Mouse (Mus musculus) frontal cortex, postnatal 25 days (tissue): ENCODE results near the gene Galm.

Experiments
- DNase-seq, 2 experiments: peaks; one replicate each; pipeline ENCODE4 v3.0.0; 2022; ENCODE audit warnings: low spot score in 2 of 2

The Galm gene

DNA sequence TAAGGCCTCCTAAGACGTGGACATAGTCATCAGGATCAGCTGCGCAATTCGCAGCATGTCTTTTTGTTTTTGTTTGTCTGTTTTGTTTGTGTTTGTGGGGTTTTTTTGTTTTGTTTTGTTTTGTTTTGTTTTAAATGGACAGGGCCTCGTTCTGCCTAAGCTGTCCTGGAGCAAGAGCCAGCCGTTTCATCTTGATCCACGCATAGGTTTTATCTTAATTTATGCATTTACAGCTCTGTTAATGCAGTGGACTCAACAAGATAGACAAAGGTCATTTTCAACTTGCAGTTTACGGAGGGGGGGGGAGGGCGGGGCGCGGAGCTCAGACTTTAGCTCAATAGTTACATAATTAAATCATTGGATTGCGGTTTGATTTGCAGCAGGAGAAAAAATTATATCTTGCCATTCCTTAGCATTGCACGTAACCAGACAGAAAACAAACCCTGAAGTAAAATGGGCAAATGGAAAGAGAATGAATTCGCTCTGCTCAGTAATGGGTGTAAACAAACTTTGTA is 1.3 kb downstream of the Galm start:
- no peak for DNase-seq

DNA sequence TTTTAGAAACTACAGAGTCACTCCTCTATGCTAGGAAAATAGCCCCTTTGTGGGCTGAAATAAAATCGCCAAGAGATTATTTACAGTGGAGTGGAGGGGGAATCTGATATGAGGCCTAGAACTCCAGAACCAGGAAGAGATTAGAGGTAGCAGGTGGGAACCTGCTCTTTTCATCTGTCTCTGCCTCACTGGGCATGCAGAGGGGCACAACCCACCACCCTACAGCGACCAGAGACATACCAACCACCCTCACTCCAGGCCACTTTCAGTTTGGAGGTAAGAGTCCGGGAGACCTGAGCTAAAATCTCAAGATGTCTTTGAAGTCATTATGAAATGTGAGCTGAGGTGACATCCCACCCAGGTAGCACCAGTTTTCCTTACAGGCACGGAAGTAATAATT is 2.1 kb downstream of the Galm start:
- DNase-seq, result no peak

DNA sequence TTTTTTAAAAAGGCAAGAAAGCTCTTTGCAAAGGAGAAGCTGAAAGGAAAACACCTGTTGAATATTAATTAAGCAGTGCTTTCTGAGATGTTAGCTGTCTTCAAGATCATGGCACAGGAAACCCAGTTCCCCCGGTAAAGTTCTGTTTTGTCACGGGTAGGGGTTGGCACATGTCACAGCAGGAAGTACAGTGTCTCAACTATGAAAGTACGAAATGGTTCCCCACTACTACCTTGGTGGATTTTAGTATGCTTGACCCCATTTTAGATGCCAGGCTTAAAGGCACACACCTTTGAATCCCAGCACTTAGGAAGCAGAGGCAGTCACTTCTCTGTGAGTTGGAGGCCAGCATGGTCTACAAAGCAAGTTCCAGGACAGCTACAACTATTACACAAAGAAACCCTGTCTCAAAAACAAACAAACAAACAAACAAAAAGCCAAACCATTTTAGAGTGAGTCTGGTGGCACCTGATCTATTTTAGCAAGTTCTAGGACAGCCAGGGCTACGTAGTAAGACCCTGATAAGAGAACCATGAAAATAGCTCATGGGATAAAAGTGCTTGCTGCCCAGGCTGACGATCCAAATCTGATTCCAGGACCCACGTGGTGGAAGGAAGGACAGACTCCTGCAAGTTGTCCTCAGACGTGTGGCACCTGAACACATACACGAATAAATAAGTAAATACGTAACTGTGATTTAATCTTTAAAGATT is 3.6 kb downstream of the Galm start:
- no peak for DNase-seq

DNA sequence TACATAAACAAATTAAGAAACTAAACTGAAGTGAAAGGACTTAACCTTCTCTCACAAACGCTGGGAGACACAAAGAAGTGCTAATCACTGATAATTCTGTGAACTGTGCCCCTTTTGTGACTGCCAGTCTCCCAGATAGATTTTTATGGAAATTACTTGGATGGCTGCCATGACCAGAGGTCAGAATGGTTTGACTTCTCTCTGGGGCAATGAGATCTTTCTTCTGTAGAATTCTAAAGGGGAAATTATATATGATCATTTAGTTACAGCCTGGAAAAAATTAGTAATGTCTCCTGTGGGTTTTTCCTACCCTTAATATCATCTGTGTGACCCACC is 4.1 kb downstream of the Galm start:
- no peak for DNase-seq

DNA sequence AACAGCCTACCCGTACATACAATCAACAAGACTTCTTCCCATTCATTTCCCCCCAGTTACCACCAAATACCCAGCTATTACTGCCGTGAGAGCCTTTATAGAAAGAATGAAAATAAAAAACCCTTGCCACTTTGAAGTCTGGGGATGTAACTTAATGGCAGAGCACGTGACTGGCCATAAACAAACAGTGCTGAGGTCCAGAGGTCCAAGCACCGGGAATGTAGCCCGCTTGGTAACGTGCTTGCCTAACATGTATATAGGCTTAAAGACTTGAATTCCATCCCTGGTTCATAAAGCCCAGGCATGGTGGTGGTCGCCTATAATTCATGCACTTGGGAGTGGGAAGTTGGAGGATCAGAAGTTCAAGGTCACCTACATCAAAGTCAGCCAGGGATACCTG is 4.6 kb downstream of the Galm start:
- no peak for DNase-seq

DNA sequence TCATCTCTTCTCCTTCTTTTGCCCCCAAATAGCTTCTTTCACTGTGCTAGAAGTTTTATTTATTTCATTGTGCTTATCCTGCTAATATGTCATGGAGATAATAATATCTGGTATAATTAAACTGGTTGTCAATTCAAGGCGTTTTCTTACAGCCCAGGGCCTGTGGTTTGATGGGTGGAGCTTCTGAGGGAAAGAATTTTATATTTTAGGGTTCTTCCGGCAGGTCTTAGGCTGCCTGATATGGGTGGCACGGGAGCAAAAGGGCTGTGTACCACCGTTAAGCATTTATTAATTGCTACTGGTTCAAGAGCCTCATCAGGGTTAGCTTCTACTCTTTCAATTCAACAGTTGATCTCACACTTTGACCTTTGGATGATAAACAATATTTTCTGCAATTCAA is 5.2 kb downstream of the Galm start:
- no peak for DNase-seq

DNA sequence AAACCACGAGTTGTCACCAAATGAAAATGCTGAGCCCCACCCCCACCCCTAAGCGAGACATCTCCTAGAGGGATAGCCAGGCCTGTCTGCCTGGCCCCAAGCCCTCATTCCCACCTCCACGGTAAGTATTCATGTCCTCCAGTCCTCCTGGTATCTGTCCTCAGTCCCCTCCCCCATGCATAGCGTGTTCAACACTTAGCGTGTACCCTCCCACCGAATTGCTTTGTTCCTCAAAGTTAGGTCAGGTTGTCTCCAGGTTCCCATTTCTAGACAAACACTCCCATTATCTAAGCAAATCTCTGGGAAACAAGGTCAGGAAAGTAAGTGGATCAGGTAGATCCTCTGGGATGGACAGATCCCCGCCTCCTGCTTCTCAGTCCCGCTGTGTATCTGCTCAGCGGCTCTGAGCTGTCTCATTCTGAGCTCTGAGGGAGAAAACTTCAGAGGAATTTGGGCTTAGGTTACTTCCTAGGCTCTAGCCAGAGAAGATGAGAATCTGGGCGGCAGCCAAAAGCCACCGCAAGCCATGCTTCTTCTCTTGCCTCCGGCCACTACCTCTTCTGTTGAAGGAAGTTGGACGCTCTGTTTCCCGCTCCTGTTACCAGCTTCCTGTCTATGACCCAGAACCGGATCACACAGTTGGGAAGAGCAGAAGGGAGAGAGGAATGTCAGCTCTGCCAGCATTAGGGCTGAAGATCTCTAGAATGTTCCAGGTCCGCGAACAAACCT is 11.3 kb downstream of the Galm start:
- DNase-seq, result no peak

DNA sequence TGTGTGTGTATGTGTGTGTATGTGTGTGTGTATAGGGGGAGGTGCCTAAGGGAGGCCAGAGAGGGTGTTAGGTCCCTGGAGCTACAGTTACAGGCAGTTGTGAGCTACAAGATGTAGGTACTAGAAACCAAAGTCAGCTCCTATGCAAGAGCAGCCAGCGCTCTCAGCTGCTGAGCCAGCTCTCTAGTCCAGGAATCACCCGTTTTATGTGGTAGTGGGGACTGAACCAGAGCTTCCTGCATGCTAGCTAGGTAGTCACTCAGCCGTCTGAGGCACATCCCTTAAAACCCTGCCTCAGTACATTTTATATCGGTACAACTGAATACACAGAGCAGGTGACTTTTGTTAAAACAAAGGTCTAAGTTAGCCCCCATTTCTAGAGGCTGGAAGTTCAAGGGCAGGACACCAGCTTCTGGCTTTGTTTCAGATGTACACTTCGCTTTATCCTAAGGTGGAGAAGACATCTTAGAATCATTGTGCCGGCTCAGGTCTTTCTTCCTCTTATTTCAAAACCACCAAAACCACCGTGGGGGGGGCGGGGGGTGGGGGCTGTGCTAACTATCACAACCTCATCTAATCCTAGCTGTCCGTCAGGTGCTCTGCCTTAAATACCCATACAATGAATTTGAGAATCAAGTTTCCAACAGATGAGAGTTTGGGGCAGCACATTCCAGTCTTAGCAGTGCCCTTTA is 12.6 kb downstream of the Galm start:
- DNase-seq, result no peak

DNA sequence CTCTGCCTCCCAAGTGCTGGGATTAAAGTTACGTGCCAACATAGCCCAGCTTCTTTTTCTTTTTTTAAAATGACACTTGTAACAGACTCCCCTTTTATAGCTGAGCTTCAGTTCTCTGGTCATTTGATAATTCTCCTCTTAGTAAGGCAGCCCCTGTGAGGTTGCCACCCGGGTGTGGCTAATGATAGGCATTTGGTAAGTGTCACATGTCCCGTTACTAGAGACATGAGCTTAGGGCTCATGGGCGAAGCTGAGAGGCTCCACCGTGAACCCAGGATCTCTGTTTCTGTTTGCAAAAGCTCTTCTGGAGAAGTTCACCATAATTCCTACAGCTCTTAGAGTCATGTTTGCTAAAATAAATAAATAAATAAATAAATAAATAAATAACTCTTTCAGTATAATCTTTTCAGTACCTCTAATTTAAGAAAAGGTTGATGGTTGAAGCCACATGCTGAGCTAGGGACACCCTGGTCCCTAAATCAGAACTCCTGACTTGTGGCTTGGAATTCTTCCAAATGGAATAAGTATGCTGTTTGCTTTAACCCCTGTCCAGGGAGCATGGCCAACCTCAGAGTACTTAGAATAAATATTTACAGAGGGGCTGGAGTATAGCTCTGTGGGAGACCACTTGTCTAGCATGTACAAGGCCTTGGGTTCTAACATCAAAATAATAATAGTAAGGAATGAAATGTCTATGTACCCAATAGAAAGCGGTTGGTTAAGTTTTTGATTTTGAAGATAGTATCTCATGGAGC is 16.4 kb downstream of the Galm start:
- DNase-seq, result no peak

DNA sequence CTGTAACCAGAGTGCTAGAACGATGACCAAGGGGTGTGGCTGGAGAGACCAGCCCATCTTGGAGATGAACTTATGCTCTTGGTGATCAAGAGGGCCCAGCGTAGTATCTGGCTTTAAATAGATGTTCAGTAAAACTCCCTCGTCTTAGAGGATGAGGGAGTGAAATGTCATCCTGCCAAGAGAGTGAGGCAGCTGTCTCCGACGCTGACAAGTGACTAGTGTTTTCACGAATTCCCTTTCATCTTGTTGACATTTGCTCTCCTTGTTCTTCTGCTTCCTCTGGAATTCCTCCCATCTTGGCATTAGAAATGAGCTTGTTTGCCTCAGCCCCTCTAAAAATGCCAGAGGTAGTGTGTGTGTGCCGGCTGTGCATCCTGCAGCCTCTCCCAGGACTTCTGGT is 17.9 kb downstream of the Galm start:
- DNase-seq, result no peak

DNA sequence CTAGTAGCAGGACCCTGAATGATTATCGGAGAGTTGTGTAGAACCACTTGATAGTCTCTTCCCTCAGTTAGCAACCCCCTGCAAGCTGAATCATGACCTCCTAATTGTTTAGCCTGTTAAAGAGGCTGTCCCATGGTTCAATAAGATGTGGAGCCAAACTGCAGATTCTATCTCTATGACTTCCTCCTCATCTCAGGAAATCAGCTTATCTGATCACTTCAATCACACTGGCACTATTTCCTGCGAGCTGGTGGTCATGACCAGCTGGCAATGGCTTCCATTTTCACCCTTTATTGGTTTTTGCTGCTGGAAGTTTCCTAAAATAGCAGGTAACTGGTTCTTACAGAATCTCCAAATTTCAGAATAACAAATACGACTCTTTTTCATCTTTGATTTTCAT is 18.5 kb downstream of the Galm start:
- DNase-seq, result no peak

DNA sequence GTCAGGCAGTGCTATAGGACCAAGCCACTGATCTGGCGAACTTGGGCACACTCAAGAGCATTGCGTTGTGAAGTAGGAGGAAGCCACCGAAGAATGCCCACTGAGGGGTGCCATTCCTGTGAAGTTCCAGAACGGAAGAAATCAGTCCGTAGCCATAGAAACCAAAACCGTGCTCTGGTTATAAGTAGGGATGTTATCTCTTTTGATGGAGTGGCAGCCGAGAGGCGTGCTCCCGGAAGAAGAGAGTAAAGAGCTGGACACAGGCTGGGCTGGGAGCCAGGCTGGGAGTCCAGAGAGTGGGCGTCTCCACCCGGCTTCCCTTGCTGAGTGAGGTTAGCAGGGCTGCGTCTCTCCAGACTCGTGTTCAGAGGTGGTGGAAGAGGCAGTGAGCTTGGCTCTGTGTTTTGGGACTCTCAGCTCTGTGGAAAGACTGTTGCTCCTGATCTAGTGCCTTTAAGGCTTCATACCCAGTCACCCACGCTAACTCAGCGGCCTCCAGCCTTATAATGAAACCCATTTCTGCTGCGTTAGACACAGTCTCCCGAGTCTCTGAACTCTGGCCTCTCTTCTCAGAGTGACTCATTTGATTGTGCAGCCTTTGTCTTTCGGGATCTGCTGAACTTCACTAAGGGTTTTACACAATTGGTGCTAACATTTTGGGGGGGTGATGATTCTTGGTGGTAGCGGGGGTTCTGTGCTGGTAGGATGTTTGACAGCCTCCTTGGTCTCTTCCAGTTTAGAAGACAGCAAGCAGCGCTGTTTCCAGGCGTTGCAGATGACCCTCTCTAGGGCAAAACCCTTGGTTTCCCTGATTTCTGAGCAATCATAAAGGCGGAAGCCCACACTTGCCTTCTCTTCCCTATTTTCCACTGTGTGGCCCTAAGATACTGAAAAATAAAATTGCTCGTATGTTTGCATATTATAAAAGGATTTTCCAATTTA is 21.1 kb downstream of the Galm start:
- DNase-seq, result peak in 1 of 2 experiments; percentile 23

DNA sequence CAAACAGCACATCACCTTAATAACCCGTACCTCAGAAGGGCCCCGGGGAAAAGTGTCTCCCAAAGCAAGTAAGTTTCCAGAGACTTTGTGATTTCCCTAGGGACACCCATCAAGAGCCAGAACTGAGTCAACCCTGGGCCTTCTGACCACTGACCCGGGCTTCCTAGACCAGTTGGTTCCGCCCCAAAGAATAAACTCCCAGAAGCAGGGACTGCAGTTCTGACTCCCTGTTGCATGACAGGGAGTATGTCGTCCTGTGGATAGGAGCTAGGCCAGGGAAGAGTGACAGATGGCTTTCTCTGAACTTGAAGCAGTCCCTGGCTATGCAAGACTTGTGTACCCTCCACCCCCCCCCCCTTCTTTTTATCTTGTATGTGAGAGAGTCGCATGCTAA is 21.7 kb downstream of the Galm start:
- no peak for DNase-seq

DNA sequence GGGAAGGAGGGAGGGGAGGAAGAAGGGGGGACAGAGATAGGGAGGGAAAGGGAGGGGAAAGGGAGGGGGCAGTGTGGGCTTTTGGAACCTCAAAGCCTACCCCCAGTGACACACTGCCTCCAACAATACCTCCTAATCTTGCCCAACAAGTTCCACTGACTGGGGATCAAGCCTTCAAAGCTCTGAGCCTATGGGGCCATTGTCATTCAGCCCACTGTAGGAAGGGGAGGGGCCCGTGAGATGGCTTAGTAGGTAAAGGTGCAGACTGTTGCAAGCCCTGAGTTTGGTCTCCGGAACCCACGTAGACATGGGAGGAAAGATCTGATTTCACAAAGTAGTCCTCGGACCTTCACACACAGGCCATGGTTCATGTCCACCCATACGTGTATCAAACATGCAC is 24.1 kb downstream of the Galm start:
- no peak for DNase-seq

DNA sequence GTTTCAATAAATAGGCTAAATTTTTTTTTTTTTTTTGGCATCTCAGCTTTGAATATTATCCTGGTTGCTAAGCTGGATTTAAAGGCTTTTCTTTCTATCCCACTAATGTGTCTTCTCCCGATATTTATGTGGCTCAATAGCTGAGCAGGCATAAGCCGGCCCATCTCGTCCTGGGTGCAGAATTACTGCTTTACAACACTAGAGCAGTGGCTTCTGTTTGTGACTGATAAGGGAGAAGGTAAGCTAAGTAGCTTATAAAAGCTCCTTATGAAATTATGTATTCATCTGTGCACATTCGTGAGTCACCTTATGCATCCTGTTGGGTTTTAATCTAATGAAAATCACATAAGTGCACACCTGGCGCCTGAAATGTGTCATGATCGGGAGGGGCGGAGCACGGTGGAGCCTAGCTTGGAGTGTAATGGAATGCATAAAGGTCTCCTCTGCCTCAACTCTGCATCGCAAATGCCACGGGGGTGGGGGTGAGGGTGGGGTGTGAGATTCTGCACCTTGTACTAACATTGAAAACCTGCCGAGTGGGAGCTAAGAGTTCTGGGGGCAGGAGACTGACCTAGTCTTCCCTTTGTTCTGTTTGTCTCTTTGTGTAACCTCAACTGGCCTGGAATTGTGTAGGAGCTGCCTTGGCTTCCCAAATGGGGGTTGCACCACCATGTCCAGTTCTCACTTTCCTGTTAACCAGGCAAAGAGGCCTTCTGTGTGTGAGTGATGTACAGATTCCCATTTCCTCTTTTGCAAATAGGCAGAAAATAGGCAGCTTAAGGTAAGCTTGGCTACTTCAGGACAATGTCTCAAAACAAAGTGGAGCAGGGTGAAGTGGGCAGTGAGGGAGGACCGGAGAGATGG is 25.7 kb downstream of the Galm start:
- no peak for DNase-seq

DNA sequence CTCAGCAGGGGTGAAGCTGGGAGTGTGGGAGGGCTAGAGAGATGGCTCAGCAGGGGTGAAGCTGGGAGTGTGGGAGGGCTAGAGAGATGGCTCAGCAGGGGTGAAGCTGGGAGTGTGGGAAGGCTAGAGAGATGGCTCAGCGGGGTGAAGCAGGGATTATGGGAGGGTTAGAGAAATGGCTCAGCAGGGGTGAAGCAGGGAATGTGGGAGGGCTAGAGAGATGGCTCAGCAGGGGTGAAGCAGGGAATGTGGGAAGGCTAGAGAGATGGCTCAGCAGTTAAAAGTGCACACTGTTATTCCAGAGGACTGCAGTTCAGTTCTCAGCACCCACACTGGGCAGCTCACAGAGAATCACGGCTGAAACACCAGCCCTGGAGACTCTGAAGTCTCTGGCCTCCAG is 26.4 kb downstream of the Galm start:
- no peak for DNase-seq

DNA sequence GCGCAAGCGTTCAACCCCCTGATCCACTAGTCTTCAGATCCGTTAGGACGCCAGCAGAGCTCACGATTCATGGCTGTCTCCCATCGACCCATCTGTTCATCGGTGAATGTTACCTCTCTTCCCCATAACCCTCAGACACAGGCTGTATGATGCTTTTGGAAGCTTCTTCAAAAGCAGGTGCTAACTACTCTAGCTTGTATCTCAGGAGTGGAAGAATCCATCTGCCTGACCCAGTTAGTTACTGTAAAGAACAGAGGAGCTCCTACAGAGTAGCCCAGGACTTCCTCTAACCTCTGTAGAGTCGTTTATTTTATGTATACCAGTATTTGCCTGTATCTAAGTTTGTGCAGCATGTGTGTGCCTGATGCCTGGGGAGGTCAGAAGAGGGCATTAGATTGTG is 29.6 kb downstream of the Galm start:
- DNase-seq, result no peak

DNA sequence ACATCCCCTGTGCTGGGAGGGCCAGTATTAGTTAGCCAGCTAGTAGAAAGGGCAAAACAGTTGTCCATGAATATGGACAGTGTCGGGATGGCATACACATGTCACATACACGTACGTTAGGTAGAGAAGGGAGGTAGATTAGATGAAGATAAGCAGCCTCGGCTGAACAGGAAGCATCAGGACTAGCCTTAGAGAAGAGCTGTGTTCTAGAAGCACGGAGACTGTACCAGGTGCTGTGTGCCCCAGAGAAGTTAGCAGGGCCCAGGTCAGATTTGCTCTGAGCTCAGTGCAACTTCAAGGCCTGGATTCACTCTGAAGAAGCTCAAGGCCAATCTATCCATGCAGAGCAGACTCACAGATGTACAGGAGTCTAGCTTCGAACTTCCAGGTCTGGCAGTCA is 30.2 kb downstream of the Galm start:
- no peak for DNase-seq

DNA sequence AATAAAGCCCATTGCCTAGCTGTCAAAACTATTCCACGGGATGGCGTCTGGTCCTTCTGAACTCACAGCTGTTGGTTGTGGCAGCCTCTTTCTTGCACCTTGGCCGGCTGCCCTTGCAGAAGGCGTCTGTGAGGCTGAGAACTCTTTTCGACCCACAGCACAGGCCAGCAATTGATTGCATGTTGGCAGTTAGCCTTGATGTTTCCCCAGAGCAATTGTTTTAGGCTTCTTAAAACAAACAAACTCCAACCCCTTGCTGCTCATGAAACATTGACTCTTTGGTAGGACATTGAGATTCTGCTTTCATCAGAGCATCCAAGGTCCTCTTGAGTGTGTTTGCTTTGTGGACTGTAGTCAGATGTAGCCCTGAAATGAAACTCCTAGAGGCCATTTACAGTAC is 33.2 kb downstream of the Galm start:
- DNase-seq, result peak in 1 of 2 experiments; percentile 30

DNA sequence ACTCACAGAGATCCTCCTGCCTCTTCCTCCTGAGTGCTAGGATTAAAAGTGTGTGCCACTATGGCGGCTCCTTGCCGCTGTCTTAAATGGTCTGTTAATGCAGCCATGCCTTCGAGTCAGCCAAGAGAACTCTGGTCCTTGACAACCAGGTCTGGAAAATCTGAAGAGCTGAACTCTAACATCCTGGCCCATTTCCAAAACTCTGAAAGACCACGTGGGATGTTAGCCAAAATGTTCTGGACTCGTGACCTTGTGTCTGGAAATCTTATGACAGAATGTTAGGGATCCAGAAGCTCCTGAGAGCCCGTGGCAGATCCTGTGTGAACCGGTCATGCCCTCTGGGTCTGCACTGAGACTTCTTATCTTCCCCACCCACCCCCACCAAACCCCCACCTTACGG is 36.7 kb downstream of the Galm start:
- DNase-seq, result no peak
